Mouse (Mus musculus): Measurements from ENCODE around the gene Ube2d3. TPM values are rescaled to one million over a fixed set of nuclear protein-coding genes. Genes with fewer than 3 reads are reported as not detected.

The Ube2d3 gene
- 100 to 1,000 TPM; 365 to 406 TPM for total RNA-seq (2021)
- long read RNA-seq, experiment 1, transcript Ube2d3-201 (8 exons, 1,512 nt): minor isoform, 11 of 398 reads
- long read RNA-seq, experiment 1, transcript Ube2d3-202 (8 exons, 2,504 nt): minor isoform, 67 of 398 reads
- long read RNA-seq, experiment 1, transcript Ube2d3-212 (8 exons, 3,833 nt): major isoform, 185 of 398 reads
- long read RNA-seq, experiment 1, transcript Ube2d3-210 (7 exons, 2,515 nt): minor isoform, 16 of 398 reads
- long read RNA-seq, experiment 1, partial matches to known transcripts: 12 of 398 reads
- long read RNA-seq, experiment 1, other reads (novel, unspliced or antisense): 101 of 398 reads
- long read RNA-seq, experiment 2, transcript Ube2d3-212 (8 exons, 3,833 nt): major isoform, 96 of 200 reads
- long read RNA-seq, experiment 2, transcript Ube2d3-210 (7 exons, 2,515 nt): minor isoform, 7 of 200 reads
- long read RNA-seq, experiment 2, transcript Ube2d3-202 (8 exons, 2,504 nt): minor isoform, 37 of 200 reads
- long read RNA-seq, experiment 2, partial matches to known transcripts: 5 of 200 reads
- long read RNA-seq, experiment 2, other reads (novel, unspliced or antisense): 50 of 200 reads

GRCm38 (mm10) chr3:135437758-135438495, at the start of gene Ube2d3:
Gene Ube2d3 (plus strand): TSS chr3:135438149.
- DNase-seq: peak; percentile 98 to 100

GRCm38 (mm10) chr3:135393186-135393585, 44.8 kb upstream of the Ube2d3 start:
- peak; percentile 26 to 41 for DNase-seq

GRCm38 (mm10) chr3:135395085-135395484, 42.9 kb upstream of the Ube2d3 start:
- no peak for DNase-seq

- DNase-seq: no peak
These were observed 41.9 kb upstream of the Ube2d3 start for GRCm38 (mm10) chr3:135396081-135396480.

- DNase-seq: no peak
These were observed 40.8 kb upstream of the Ube2d3 start for GRCm38 (mm10) chr3:135397112-135397511.

GRCm38 (mm10) chr3:135402201-135402658, 35.7 kb upstream of the Ube2d3 start:
- peak; percentile 88 to 95 for DNase-seq

GRCm38 (mm10) chr3:135403211-135403610, 34.7 kb upstream of the Ube2d3 start:
- DNase-seq: no peak

- no peak for DNase-seq
These were observed 34.1 kb upstream of the Ube2d3 start for GRCm38 (mm10) chr3:135403856-135404255.

- DNase-seq: no peak
These were observed 33.4 kb upstream of the Ube2d3 start for GRCm38 (mm10) chr3:135404599-135404998.

- no peak for DNase-seq
These were observed 30.6 kb upstream of the Ube2d3 start for GRCm38 (mm10) chr3:135407351-135407750.

GRCm38 (mm10) chr3:135409219-135409618, 28.7 kb upstream of the Ube2d3 start:
- DNase-seq: no peak

GRCm38 (mm10) chr3:135411056-135411455, 26.9 kb upstream of the Ube2d3 start:
- DNase-seq: no peak

- DNase-seq: peak; percentile 55 to 72
These were observed 26.1 kb upstream of the Ube2d3 start for GRCm38 (mm10) chr3:135411824-135412223.

- no peak for DNase-seq
These were observed 20.7 kb upstream of the Ube2d3 start for GRCm38 (mm10) chr3:135417245-135417644.

GRCm38 (mm10) chr3:135417799-135418198, 20.1 kb upstream of the Ube2d3 start:
- DNase-seq: no peak

- DNase-seq: no peak
These were observed 17.2 kb upstream of the Ube2d3 start for GRCm38 (mm10) chr3:135420542-135421309.

GRCm38 (mm10) chr3:135421310-135421594, 16.7 kb upstream of the Ube2d3 start:
- DNase-seq: no peak

- no peak for DNase-seq
These were observed 15.6 kb upstream of the Ube2d3 start for GRCm38 (mm10) chr3:135422232-135422855.

GRCm38 (mm10) chr3:135422856-135423607, 14.9 kb upstream of the Ube2d3 start:
- peak; percentile 90 to 92 for DNase-seq

GRCm38 (mm10) chr3:135423608-135424212, 14.2 kb upstream of the Ube2d3 start, which contains the start of gene Cisd2:
Gene Cisd2 (minus strand): TSS chr3:135423925.
- no peak for DNase-seq

All from heart, adult 18-20 months (tissue).